Mouse (Mus musculus): ENCODE results near the gene Ccdc157.

DNA sequence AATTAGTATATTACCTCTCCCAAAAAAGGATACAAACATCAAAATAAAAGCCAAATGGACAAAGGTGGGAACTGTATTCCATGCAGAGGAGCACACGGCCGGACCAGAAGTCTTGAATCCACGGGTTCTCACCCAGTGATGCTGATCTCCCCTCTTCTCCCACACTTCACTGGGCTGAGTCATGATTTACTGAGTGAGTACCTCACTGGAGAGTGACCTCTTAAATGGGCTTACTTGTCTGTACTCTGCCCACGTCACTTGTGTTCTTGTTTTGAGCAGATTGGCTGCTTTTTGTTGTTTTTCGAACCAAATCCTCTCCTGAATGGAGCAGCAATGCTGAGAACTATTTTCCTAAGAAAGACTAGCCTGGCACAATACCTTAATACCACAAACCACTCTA, 55.1 kb downstream of the Ccdc157 start:
- no peak for TF ChIP-seq CTCF (IDR thresholded peaks at IDR 0.05; ENCODE audit: extremely low read depth, insufficient read depth, low read length)
- TF ChIP-seq POLR2A (IDR thresholded peaks at IDR 0.05; ENCODE audit: extremely low read depth, insufficient read depth, low read length): no peak

Data from cortical plate, adult 2 months (tissue).